Mouse (Mus musculus): Measurements from ENCODE around the gene Zfp219.

DNA sequence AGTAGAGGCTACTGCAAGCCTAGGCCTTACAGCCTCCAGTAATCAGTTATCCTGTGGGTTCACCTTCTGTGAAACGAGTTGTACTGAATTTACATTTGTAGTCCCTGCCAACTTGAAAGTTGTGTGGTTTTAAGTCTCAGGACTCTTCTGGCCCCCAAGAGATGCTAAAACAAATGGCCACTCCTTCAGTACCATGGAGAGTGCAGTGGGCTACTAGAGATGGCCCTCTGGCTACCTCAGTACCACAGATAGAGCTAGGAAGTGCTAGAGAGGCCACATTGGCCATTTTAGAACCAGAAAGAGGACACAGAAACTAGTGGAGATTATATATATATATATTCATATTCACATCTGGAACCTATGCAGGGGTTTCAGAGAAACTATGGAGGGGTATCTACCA, 8.8 kb downstream of the Zfp219 start:
- TF ChIP-seq CTCF (IDR thresholded peaks at IDR 0.05; ENCODE audit: extremely low read depth, insufficient read depth, insufficient read length, insufficient replicate concordance) (no peak), POLR2A (IDR thresholded peaks at IDR 0.05; ENCODE audit: low read depth, low read length) (no peak)
